Mouse (Mus musculus): Measurements from ENCODE around the gene Prodh2.
"Not testable (repeated sequence)": the region's sequence is repeated elsewhere in the genome, so short reads cannot be mapped to it uniquely, and the experiment has no call there.

Gene Prodh2

DNA sequence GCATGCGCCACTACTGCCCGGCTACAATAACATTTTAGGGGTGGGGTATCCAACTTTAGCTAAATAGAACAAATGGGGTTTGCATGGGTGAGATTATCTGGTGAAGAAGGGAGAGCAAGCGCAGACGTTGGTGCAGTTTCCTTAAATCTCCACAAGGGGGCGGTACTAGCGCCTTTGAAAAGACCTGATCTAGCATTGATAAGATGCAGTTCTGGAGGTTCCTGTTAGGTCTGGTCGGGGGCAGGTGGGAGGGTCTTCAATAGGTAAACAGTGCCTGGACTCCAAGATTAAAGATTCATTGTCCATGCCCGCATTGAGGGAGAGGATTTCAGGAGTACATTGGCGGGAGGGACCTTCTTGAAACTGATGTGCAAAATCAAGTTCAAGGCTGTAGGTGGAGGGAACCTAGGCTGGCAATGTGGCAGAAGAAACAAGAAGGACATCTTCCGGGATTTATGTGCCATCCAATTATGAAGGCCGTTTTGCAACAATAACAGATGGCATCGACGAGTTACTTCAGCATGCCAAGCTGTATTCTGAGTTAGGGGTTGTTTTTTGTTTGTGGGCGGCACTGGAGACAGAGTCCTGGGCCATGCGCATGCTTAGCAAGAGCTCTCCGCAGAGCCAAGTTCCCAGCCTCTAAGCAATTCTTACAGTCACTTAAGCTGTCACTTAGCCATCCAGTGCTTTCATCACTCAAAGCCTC lies 3.0 kb upstream of the Prodh2 start:
- no peak for DNase-seq (ENCODE audit: low spot score in 2 of 2)

DNA sequence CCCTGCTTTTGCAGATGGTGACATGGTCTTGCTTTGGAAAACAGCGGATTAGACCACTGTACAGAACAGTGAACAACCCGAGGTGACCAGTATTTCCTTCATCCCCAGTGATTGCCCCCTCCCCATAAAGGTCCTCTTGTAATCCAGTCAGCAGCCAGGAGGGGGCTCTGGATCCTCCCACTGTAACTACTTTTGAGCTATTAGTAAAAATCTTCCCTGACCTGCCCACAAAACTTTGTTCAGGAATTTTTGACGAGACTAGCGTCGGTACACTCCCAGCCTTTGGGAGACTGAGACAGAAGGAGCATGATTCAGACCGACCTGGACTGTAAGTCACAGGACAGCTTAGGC lies 2.5 kb upstream of the Prodh2 start:
- no peak for DNase-seq (ENCODE audit: low spot score in 2 of 2)

DNA sequence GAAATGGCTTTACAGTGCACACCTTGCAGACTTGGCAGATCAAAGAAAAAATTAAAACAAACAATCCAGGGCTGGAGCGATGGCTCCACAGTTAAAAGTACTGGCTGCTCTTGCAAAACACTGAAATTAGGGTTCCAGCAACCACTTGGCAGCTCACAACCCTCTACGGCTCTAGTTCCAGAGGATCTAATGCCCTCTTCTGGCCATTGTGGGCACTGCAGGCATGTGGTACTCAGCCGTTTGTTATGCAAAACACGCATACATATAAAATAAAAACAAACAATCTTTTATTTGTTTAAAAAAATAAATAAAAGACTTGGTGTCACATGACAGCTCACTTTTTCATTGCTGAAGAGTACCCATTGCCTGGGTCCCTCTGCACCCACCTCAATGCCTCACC lies 657 bp upstream of the Prodh2 start:
- peak; percentile 37 to 54 for DNase-seq (ENCODE audit: low spot score in 2 of 2)

DNA sequence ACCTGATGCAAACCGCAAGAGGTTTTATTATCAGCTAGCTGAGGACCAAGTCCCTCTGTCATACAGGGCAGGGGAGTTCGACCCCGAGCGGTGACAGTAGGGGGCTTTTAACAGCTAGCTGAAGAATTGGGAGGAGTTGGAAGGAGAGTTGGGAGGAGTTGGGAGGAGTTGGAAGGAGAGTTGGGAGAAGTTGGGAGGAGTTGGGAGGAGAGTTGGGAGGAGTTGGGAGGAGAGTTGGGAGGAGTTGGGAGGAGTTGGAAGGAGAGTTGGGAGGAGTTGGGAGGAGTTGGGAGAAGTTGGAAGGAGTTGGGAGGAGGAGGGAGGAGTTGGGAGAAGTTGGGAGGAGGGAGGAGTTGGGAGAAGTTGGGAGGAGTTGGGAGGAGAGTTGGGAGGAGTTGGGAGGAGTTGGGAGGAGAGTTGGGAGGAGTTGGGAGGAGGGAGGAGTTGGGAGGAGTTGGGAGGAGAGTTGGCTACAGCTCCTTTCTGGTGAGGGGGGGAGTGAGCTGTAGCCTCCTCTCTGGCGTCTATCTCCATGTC lies 2.2 kb downstream of the Prodh2 start:
- DNase-seq (ENCODE audit: low spot score in 2 of 2), result not testable (repeated sequence)

DNA sequence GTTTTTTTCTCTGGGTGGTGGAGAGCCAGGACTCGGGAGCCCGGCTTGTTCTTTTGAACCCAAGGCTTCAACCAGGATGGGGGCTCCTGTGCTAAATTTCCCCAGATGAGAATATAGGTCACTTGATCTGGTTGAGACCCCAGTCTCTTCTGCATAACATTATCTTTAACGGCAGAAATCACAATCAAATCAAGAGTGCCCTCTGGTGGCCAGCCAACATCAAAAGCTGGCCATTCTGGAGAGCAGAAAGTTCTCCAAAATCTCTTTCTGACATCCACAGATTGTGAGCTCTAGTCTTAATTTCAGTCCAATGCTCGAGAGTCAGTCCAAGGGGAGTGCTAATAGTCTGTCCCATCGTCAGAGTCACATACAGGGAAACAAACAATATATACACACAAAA lies 7.7 kb downstream of the Prodh2 start:
- DNase-seq (ENCODE audit: low spot score in 2 of 2), result not testable (repeated sequence)

DNA sequence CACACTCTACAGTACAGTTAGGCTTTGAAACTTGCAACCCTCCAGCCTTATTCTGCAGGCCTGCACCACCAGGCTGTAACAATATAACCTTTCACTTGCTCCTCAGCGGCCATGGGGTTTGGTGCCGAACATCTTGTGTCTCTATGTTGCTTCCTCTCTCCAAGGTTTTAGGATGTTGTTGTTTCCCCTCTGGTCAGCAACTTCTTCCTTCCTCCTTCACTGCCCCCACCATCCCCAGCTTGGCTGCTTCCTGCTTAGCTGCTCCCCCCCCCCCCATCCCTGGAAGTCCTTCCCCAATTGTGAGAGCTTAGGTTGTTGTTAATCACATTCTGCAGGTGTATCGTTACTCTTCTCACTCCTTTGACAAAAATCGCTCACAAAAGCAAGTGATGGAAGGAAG lies 14.6 kb downstream of the Prodh2 start:
- no peak for DNase-seq (ENCODE audit: low spot score in 2 of 2)

DNA sequence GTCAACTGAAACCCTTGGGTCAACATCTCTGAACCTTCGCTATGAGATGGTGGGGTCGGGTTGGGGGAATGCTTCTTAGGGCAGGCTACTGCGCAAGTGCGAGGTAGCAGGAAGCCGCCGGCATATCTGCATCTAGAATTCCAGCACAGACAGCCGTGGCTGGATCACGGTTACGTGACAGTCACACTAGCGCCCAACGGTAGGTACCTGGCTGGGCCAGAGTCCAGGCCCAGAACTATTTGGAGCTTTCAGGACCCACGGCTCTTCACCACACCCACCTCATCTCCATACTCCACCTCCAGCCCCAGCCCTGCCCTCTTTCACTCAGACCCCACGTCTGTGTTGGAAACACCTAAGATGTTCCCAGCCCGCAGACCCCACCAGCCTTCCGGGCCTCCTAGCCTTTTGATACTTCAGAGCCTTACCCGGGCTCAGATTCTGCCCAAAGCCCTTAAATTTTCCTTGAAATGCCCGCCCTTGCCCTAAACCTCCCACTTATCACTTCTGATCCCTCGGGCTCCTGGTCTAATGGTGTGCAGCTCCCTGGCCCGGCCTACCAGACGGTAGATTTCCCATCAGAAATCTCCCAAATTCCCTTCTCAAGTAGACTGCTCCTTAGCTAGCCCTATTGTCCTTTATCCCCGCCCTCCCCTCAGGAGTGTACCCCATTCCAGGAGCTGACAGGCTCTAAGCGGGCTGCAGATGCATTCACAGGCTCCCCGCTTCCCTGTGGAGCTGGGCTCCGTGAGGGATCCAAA lies 21.8 kb downstream of the Prodh2 start:
- DNase-seq (ENCODE audit: low spot score in 2 of 2), result no peak

DNA sequence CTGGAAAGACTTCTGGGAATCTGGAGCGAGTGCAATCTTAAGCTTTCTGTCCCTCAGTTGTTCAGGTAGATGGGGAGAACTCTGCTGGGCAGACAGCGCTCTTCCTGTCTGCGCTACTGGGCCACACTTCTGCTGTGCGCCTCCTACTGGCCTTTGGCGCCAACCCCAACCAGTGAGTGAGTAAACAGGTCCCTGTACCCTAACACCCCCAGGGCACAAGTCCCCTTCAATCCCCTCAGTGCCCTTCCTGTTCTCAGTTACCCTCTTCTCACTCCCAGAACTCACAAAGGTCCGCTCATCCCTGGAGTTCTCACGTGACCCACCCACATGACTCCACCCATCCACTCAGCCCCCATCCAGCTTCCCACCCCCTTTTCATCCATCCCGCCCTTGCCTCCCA lies 24.9 kb downstream of the Prodh2 start:
- DNase-seq (ENCODE audit: low spot score in 2 of 2), result no peak

DNA sequence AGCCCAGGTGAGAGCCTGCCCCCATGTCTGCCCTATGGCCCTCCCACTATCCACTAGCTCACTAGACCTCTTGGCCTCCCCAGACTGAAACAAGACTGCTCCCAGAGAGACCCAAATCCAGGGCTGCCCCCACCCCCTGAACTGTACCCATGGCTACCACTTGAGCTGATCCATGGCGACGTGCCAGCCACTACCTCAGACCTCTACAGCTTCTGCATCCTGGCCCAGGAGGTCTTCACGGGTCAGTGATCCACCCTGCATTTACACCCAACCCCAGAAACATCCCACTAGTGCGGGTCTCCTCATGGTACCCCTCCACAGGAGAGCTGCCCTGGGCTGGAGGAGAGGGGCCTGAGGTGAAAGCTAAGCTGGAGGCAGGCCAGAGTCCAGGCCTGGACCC lies 27.0 kb downstream of the Prodh2 start:
- DNase-seq (ENCODE audit: low spot score in 2 of 2), result no peak

DNA sequence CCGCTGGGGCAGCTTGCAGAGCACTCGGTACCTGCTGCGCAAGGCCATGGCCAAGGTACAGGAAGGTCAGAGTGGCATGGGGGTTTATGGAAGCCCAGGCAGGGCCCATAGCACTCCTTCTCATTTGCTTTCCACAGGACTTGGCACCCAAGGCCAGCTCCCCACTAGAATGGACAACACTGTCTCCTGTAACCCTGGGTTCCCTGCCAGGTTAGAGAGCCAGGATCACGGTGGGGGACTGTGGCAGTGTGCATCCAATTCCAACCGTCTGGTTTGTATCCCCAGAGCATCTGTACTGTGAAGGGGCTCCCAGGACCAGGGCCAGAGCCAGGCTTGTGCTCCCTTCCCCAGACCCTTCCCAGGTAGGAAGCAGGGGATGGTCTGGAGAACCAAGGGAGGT lies 27.4 kb downstream of the Prodh2 start:
- no peak for DNase-seq (ENCODE audit: low spot score in 2 of 2)

DNA sequence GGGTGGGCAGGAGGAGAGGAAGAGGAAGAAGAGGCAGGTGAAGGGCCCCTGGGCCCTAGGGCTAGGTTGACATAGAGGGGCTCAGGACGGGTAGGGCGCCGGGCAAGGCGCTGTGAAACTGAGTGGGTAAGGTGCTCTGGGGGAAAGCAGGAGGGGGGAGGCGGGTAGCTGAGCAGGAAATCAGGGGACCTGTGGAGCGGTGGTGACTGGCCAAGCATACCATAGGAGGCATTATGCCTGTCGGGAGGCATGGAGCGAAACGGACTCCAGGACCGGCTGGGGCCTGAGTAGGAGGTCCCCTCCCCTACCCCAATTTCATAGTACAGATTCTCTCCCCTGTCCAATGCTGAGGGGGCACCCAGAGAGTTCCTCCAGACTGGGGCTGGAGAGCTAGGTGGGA lies 29.4 kb downstream of the Prodh2 start:
- DNase-seq (ENCODE audit: low spot score in 2 of 2), result no peak

DNA sequence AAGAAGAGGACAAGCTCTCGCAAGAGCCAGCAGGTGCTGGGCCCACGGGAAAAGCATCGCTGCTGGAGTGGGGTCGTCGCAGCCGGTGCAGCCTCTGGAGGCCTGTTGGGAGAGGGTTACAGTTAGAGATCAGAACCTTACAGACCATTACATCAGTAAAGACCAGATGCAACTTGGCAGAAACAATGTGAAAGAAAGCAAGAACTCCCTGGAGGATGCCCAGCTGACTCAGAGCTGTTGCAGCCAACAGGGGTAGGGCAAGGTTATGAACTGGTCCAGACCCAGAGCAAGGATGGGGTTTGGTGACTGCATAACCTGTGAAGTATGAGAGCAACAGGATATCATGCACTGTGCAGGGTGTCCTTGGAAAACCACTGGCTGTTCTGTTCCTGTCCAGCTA lies 31.1 kb downstream of the Prodh2 start:
- no peak for DNase-seq (ENCODE audit: low spot score in 2 of 2)

DNA sequence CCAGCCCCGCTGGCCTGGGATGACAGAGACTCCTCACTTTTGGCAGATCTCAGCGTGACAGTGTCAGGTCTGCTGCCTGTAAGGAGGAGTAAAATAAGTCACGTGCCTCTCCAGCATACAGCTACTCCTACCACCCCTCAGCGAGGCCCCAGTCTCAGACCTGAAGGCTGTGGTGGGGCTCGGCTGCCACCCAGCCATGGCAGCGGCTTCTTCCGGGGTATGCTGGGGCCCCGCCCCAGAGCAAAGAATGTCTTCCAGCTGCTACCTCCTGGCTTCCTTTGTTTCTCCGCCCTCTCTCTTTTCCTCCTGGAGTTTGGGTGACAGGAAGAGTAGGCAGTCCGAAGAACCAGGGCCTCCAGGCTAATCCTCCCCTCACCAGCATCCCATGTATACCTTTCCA lies 32.5 kb downstream of the Prodh2 start:
- DNase-seq (ENCODE audit: low spot score in 2 of 2), result no peak

DNA sequence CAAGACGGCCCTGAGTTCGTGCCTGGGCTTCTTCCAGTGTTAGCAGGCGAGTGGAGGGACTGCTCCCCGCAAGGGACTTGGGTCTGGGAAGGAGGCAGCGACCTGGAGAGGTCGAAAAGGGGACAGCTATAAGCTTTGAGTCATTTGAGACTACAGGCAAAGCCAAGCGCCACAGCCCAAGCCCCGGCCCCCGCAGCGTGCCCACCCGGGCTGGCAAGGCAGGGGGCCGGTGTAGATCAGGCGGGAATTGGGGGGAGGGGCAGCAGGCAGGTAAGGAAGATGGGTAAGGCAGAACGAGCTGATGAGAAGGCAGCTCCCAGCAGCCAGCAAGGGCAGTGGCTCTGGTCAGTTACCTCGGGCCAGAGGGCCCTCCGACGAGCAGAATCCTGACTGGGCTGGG lies 33.0 kb downstream of the Prodh2 start:
- DNase-seq (ENCODE audit: low spot score in 2 of 2), result no peak

DNA sequence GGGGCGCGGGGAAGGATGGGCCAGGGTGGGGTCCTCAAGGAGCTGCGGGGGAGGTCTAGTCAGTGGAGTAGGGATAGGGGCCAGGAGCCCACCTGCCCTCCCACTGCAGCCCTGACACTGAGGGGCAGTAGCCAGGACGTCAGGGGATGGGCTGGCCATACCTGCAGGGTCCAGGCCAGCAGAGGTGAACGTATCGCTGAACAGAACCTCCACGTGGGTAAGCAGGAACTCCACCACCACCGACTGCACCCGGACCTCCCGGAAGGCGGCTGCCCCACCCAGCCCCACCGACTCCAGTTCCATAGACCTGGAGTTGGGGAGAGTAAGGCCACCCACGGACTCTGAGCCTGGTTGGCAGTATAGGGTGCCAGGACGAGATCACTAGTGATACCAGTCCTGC lies 33.6 kb downstream of the Prodh2 start:
- DNase-seq (ENCODE audit: low spot score in 2 of 2), result no peak

DNA sequence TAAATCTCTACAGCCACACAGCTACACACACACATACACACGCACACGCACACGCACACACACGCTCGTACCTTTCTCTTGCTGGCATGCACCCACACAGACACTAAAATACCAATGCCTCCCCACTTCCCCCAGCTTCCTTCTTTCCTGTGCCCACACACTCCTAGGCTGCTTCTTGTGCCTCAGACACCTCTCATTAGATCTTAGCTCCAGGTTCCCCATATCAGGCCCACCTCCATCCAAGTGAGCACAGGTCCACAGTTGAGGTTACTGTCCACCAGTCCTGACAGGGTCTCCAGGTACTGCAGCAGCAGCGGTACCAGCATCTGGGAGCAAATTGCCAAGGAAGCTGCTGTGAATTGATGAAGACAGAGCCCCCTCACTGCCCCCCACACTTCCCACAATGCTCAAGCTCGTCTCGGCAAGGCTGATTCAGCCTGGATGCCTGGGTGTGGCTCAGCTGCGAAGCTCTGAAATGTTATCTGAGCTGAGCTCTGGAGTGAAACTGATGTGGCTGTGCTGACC lies 37.9 kb downstream of the Prodh2 start:
- no peak for DNase-seq (ENCODE audit: low spot score in 2 of 2)

DNA sequence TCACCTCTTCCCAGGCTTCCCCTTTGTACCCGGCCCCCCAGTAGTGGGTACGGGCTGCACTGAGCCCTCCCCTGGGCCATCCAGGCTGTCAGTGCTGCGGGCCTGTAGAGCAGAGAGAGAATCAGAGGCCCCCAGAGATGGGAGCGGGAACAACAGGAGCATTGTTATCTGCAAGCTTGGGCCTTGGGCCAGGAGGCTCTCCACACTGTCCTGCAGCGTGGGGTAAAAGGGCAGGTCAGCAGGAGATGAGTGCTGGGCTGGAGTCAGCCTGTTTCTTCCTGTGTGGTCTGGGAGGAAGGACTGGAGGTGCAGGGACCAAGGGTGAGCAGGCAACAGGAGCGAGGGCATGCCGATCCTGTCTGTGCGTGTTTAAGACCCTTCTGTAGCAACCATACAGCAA lies 39.5 kb downstream of the Prodh2 start:
- DNase-seq (ENCODE audit: low spot score in 2 of 2), result no peak

DNA sequence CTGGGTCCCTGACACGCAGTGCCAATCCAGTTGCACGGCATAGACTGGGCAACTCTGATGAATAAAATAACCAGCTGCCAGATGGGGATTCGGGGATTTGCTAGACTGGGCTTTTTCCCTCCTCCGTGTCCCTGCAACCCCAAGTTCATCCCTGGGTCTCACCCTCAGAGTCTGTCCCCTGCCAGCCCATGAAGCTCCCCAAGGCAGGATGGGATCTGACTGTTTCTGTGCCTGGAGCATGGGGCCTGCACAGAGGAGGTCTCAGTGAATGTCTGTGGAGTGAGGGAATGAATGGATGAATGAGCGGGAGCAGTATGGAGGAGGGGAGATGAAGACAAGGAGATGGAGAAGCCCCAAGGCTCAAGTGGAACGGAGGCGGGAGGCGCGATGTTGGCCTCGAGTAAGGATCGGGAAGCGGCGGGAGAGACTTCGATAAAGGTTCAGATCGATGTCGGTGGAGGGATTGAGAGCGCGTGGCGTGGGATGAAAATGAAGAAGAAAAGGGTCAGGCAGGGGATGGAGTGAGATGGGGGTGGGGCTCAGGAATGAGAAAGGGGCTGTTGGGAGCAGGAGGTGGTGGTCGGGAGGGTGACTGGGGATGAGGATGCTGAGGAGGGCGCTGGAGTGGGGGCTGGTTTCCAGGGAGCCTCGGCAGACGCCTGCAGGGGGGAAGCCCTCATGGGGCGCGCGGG lies 40.7 kb downstream of the Prodh2 start:
- DNase-seq (ENCODE audit: low spot score in 2 of 2), result no peak

DNA sequence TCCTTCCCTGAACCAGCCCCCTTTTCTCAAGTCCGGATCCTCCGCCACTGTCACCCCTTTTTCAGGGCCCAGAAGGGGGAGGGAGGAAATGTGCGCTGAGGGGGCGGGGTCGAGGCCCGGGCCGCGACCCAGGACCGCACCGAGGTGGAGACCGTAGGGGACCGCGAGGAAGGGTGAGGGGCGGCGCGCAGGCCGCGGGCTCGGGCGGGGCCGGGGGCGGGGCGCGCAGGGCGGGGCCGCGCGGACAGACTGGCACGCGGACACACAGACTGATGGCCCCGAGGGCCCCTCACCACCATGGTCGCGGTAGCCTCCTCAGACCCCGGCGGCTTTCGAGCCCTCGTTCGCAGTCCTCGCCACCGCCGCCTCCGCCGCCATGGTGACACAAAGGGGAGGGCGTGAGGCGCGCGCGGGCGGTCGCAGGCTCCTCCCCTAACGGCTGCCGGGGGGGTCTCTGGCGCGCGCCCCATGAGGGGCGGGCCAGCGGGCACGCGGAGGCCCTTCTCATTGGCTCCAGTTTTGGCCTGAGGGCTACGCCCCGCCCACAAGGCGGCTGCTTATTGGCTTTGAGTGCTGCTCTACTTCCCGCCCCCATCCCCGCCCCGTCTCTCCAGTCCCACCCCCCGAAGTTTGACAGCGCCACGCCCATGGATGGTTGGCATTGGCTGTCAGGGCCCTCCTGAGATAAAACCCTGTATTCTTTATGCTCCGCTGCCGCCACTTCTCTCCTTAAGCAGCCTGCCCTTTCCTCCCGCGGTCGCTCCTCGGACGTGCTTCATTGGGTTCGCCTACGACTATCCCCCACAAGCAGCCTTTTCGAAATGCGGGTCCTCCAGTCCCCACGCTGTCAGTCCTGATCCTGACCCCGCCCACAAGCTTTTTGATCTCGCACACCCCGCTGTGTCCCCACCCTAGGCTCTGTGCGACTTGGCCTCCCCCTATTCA lies 41.5 kb downstream of the Prodh2 start, which contains the start of gene Arhgap33:
TSS of gene Arhgap33 (minus strand) at position 428 of the 945 bp plus-strand sequence.
- peak; percentile 90 to 93 for DNase-seq (ENCODE audit: low spot score in 2 of 2)

DNA sequence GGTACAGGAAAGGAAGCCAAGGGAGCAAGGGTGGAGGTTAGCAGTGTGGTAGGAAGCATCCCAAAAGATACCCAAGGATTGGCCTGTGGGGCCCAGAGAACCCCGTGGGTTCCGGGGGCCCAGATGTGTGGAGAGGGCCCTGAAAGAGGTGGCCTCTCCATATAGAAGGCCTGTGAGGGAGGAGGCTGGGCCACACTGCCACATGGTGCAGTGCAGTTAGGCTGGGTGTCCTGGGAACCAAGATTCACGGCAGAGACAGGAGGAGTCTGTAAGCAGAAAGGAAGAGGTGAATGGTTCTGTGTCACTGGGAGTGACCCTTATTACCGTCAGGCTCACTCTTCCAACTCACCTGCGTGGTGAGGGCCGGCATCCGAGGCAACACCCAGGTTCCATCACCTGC lies 47.1 kb downstream of the Prodh2 start:
- DNase-seq (ENCODE audit: low spot score in 2 of 2), result no peak

DNA sequence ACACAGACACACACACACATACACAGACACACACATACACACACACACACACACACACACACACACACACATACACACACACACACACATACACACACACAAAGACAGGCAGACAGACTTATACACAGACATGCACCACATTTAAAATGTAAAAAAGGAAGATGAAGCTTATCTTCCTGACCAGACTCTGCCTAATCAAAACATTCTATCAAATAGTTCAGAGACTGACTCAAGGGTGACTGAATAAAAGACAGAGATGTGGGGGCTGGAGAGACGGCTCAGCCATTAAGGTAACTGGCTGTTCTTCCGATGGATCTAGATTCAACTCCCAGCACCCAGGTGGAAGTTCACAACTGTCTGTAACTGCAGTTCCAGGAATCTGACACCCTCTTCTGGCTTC lies 50.9 kb downstream of the Prodh2 start:
- DNase-seq (ENCODE audit: low spot score in 2 of 2), result no peak
